Mouse (Mus musculus): ENCODE data around the gene Galk2.

GRCm38 (mm10) chr2:125922149-125922548, 63.2 kb downstream of the Galk2 start:
- TF ChIP-seq CTCF (IDR thresholded peaks at IDR 0.05; ENCODE audit: control insufficient read depth, insufficient read depth, insufficient replicate concordance, low read depth, low read length) (no peak), POLR2A (IDR thresholded peaks at IDR 0.05; ENCODE audit: control insufficient read depth, low read depth, low read length) (no peak)
